Comparison of ENCODE assay signal across 16 mouse cellular contexts in the genomic region with DNA sequence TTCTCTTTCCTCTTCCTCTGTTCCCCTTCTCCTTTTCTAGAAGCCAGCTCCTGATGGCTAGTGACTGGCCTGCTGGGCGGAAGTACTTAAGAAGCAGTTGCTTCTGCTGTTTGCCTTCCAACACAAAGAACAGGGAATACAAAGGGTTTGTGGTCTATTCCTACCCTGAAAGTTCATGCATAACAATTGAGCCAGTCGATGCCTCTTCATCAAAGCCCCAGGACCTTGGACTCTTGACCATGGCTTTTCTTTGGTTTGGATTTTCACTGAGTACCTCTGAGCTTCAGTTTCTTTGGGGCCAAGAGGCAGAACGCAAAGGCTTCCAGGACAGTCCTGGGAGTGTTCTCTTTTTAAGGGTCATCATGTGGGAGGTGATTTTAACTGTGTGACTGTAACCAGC. TPM values are rescaled to one million over a fixed set of nuclear protein-coding genes. Genes with fewer than 3 reads are reported as not detected.
"Had no signal": no experiment of that assay in that cellular context is flagged by ENCODE, and none has a peak within 500 bp of the region (broad histone marks: within the 10 kb centered on the region; RNA-seq: fewer than 3 reads in every experiment).

No protein-coding gene starts in this region.

- H3K27me3 ChIP-seq: liver, embryonic 13.5 days; neural tube, embryonic 12.5 days had no signal

- H3K9me3 ChIP-seq: liver, embryonic 13.5 days; neural tube, embryonic 12.5 days had no signal

- H3K9ac ChIP-seq: liver, embryonic 13.5 days; neural tube, embryonic 12.5 days had no signal

- H3K4me1 ChIP-seq: liver, embryonic 13.5 days had no signal

- H3K4me3 ChIP-seq: left cerebral cortex, adult 2 months; liver, embryonic 13.5 days; neural tube, embryonic 12.5 days had no signal

- DNase-seq: kidney, adult 11 months; kidney, adult 8-10 months; kidney, postnatal 25 days; layer of hippocampus, adult 9-11 months; layer of hippocampus, postnatal 36 days; liver, embryonic 13.5 days; lung, adult 2 months; lung, postnatal 14 days; lung, postnatal 4 days; midbrain, embryonic 14.5 days; thymus, adult 18-20 months; thymus, postnatal 36 days had no signal

- H3K4me2 ChIP-seq: liver, embryonic 13.5 days; midbrain, embryonic 11.5 days; neural tube, embryonic 12.5 days had no signal

- H3K27ac ChIP-seq: left cerebral cortex, adult 2 months; liver, embryonic 13.5 days; neural tube, embryonic 12.5 days had no signal

- H3K36me3 ChIP-seq: liver, embryonic 13.5 days; neural tube, embryonic 12.5 days had no signal

RNA-seq across cellular contexts. Expression of gene Mpped2, which starts 57.8 kb away (rescaled TPM):
- total RNA-seq: neutrophil, adult 5-6 weeks had no signal
